Mouse (Mus musculus) stomach, postnatal 0 days (tissue): ENCODE measurements at regions not wholly inside any gene's neighbourhood (a gene's known extent, or its start where the extent isn't known, plus 50 kb on each side); places are given as distances from the start of the nearest gene placed in this dataset.

Experiments
- CTCF ChIP-seq: IDR thresholded peaks from 2 replicates; pipeline ENCODE4 v1.5.1; 2016; ENCODE audit warnings: antibody characterized with exemption, low read depth, mild to moderate bottlenecking, moderate library complexity
- EP300 ChIP-seq: optimal IDR thresholded peaks from 2 replicates; pipeline ENCODE3; 2016; ENCODE audit warnings: antibody characterized with exemption

DNA sequence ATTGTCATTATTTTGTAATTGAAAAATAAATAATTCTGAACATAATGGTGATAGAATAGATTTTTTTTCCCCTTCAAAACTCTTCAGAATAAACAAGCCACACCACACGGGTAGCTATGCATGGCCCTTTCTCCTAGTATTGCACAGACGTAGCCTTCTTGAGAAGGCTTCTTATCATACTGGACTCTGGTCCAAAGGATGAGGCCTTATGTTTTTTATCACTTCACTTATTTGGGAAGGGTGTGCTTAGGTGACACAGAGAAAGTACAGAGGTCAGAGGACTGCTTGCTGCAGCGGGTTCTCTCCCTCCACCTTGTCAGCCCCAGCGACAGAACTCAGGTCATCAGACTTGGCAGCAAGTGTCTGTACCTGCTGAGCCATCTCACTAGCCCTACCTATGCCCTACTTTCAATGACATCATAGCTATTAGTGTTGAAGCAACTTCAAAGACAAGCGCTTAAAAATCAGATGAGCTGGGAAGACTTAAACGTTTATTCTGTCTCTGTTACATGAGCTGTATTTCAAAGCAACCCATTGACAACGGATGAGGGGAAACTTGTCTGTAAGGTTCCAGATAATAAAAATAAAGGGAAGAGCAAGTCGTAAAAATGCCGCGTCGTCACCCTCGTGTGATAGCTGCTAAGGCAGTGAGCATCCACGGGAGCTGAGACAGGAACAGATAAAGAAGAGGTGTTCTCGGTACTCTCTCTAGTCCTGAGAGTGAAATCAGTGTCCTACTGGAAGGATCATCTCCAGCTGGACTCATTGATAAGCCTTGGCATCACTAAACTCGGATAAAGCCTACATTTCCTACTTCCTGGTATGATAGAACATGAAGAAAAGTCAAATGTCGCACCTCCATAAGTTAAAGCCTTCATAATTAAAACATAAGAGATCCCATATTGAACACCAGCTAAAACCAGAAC is 226.2 kb downstream of the Sp3 start:
- no peak for TF ChIP-seq CTCF
- no peak for TF ChIP-seq EP300
